Mouse (Mus musculus) spleen, postnatal 0 days (tissue): ENCODE data around the gene Jak1. TPM values are rescaled to one million over a fixed set of nuclear protein-coding genes. Genes with fewer than 3 reads are reported as not detected.

Source experiments
- polyA plus RNA-seq: library from polyadenylated mRNA; unstranded; fragments of >200 nt; fragmentation: Nextera tagmentation; extraction: Ambion mirVana; gene quantifications from 2 replicates; pipeline ENCODE4 v1.2.1, GENCODE M21; 2015

The Jak1 gene
- polyA plus RNA-seq = 57.3 and 67.8 TPM in 2 replicates

GRCm38 (mm10) chr4:101264741-101265513 is at the start of gene Jak1:
Jak1 (minus strand) TSS chr4:101265282.

Other genes starting within 250 kb of the Jak1 start
- not detected in 2 replicates for gene Gm10577, start 244.6 kb downstream of the Jak1 start, polyA plus RNA-seq
- gene Raver2, start 196.3 kb downstream of the Jak1 start, polyA plus RNA-seq = 0.94 and 1.4 TPM in 2 replicates
- gene Ak4, start 154.0 kb upstream of the Jak1 start, polyA plus RNA-seq = 0.59 and 0.96 TPM in 2 replicates
- gene Dnajc6, start 231.4 kb upstream of the Jak1 start, polyA plus RNA-seq = 0.73 and 1.3 TPM in 2 replicates